Mouse (Mus musculus): ENCODE results near the gene Fam219b. TPM values are rescaled to one million over a fixed set of nuclear protein-coding genes. Genes with fewer than 3 reads are reported as not detected.

The Fam219b gene
- total and polyA plus RNA-seq, 2 experiments from 2014 or later = 25.1 to 26.8 TPM

- Histone ChIP-seq H3K9ac (peak overlapping the region; percentile 10), H3K4me2 (ENCODE audit: low read depth) (peak overlapping the region; percentile 95), H3K9me3 (ENCODE audit: low read length) (no peaks in the 10 kb centered on the region), H3K4me3 (ENCODE audit: low read depth, low read length) (peak overlapping the region; percentile 41), H3K27ac (ENCODE audit: low read depth, low read length) (peak overlapping the region; percentile 79), H3K27me3 (ENCODE audit: insufficient read depth, low read length) (0 out of 2 replicates have a peak, but pooled peaks cover 8% of the 10 kb centered on the region), H3K36me3 (ENCODE audit: insufficient read depth) (no peaks in the 10 kb centered on the region), H3K4me1 (ENCODE audit: insufficient read depth) (peaks cover 27% of the 10 kb centered on the region)
- WGBS = 3% methylated on average over 20 of the region's 20 CpGs
- DNase-seq (peak; percentile 85), ATAC-seq (peak; percentile 74)
- no peak for TF ChIP-seq CTCF (IDR thresholded peaks at IDR 0.05; ENCODE audit: low read depth)
Observed at GRCm38 (mm10) chr9:57501861-57502260, 35.5 kb upstream of the Fam219b start.

GRCm38 (mm10) chr9:57502911-57503621 lies 34.3 kb upstream of the Fam219b start:
- Histone ChIP-seq H3K4me2 (ENCODE audit: low read depth) (peak overlapping the region; percentile 95), H3K9me3 (ENCODE audit: low read length) (no peaks in the 10 kb centered on the region), H3K27me3 (ENCODE audit: insufficient read depth, low read length) (0 out of 2 replicates have a peak, but pooled peaks cover 8% of the 10 kb centered on the region), H3K9ac (peak overlapping the region; percentile 46), H3K36me3 (ENCODE audit: insufficient read depth) (no peaks in the 10 kb centered on the region), H3K4me3 (ENCODE audit: low read depth, low read length) (peak overlapping the region; percentile 41), H3K27ac (ENCODE audit: low read depth, low read length) (peak overlapping the region; percentile 79), H3K4me1 (ENCODE audit: insufficient read depth) (peaks cover 27% of the 10 kb centered on the region)
- TF ChIP-seq CTCF (IDR thresholded peaks at IDR 0.05; ENCODE audit: low read depth) = no peak
- ATAC-seq (no peak), DNase-seq (no peak)
- 10% methylated on average over 23 of the region's 23 CpGs for WGBS

GRCm38 (mm10) chr9:57503622-57504380 lies 33.5 kb upstream of the Fam219b start, which contains the start of gene Rpp25:
Rpp25 (plus strand) TSS chr9:57504026.
- peaks cover 27% of the 10 kb centered on the region for H3K4me1 ChIP-seq (ENCODE audit: insufficient read depth)
- no peak for TF ChIP-seq CTCF (IDR thresholded peaks at IDR 0.05; ENCODE audit: low read depth)

DNA sequence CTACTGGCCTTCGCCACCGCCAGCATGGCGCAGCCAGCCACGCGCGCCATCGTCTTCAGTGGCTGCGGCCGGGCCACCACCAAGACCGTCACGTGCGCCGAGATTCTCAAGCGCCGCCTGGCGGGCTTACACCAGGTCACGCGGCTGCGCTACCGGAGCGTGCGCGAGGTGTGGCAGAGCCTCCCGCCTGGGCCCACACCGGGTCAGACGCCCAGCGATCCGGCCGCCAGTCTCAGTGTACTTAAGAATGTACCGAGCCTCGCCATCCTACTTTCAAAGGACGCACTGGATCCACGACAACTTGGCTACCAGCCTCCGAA lies 33.0 kb upstream of the Fam219b start:
- Histone ChIP-seq H3K4me3 (ENCODE audit: low read depth, low read length) (peak overlapping the region; percentile 41), H3K27me3 (ENCODE audit: insufficient read depth, low read length) (0 out of 2 replicates have a peak, but pooled peaks cover 8% of the 10 kb centered on the region), H3K9ac (peak overlapping the region; percentile 46), H3K4me2 (ENCODE audit: low read depth) (peak overlapping the region; percentile 95), H3K4me1 (ENCODE audit: insufficient read depth) (peaks cover 27% of the 10 kb centered on the region), H3K36me3 (ENCODE audit: insufficient read depth) (no peaks in the 10 kb centered on the region), H3K9me3 (ENCODE audit: low read length) (no peaks in the 10 kb centered on the region), H3K27ac (ENCODE audit: low read depth, low read length) (peak overlapping the region; percentile 79)
- WGBS = under 1% methylated on average over 34 of the region's 34 CpGs
- DNase-seq (no peak), ATAC-seq (peak; percentile 60)
- TF ChIP-seq CTCF (IDR thresholded peaks at IDR 0.05; ENCODE audit: low read depth) = peak; percentile 66

More at GRCm38 (mm10) chr9:57503622-57504380, 33.5 kb upstream of the Fam219b start, which contains the start of gene Rpp25:
- H3K36me3 ChIP-seq (ENCODE audit: insufficient read depth) = no peaks in the 10 kb centered on the region
- no peaks in the 10 kb centered on the region for H3K9me3 ChIP-seq (ENCODE audit: low read length)
- peak within 1 kb of the TSS; percentile 41 for H3K4me3 ChIP-seq (ENCODE audit: low read depth, low read length)
- peak; percentile 52 for ATAC-seq
- DNase-seq = no peak
- peak within 1 kb of the TSS; percentile 95 for H3K4me2 ChIP-seq (ENCODE audit: low read depth)
- H3K27ac ChIP-seq (ENCODE audit: low read depth, low read length) = peak within 1 kb of the TSS; percentile 79
- H3K9ac ChIP-seq = peak within 1 kb of the TSS; percentile 46
- WGBS = 2% methylated on average over 46 of the region's 46 CpGs
- H3K27me3 ChIP-seq (ENCODE audit: insufficient read depth, low read length) = 0 out of 2 replicates have a peak, but pooled peaks cover 8% of the 10 kb centered on the region

- H3K4me2 ChIP-seq (ENCODE audit: low read depth) = peak overlapping the region; percentile 95
- DNase-seq = no peak
- 0 out of 2 replicates have a peak, but pooled peaks cover 8% of the 10 kb centered on the region for H3K27me3 ChIP-seq (ENCODE audit: insufficient read depth, low read length)
- no peaks in the 10 kb centered on the region for H3K9me3 ChIP-seq (ENCODE audit: low read length)
- H3K36me3 ChIP-seq (ENCODE audit: insufficient read depth) = no peaks in the 10 kb centered on the region
- WGBS = 52% methylated on average over 10 of the region's 10 CpGs
- peaks cover 27% of the 10 kb centered on the region for H3K4me1 ChIP-seq (ENCODE audit: insufficient read depth)
- peak overlapping the region; percentile 46; the same call in 1 of the 2 replicates for H3K9ac ChIP-seq
- peak overlapping the region; percentile 41 for H3K4me3 ChIP-seq (ENCODE audit: low read depth, low read length)
- ATAC-seq = no peak
- TF ChIP-seq CTCF (IDR thresholded peaks at IDR 0.05; ENCODE audit: low read depth) = no peak
- peak overlapping the region; percentile 79 for H3K27ac ChIP-seq (ENCODE audit: low read depth, low read length)
Observed at GRCm38 (mm10) chr9:57504891-57505290, 32.4 kb upstream of the Fam219b start.

GRCm38 (mm10) chr9:57505700-57506099 lies 31.6 kb upstream of the Fam219b start:
- 9% methylated on average over 8 of the region's 8 CpGs for WGBS
- no peak overlapping the region for H3K9ac ChIP-seq
- H3K4me2 ChIP-seq (ENCODE audit: low read depth) = peak overlapping the region; percentile 95
- H3K4me3 ChIP-seq (ENCODE audit: low read depth, low read length) = peak overlapping the region; percentile 9; the same call in 1 of the 2 replicates
- ATAC-seq = peak; percentile 75
- no peaks in the 10 kb centered on the region for H3K36me3 ChIP-seq (ENCODE audit: insufficient read depth)
- peaks cover 27% of the 10 kb centered on the region for H3K4me1 ChIP-seq (ENCODE audit: insufficient read depth)
- peak; percentile 21; the same call in 1 of the 2 replicates for TF ChIP-seq CTCF (IDR thresholded peaks at IDR 0.05; ENCODE audit: low read depth)
- H3K27me3 ChIP-seq (ENCODE audit: insufficient read depth, low read length) = 0 out of 2 replicates have a peak, but pooled peaks cover 8% of the 10 kb centered on the region
- no peaks in the 10 kb centered on the region for H3K9me3 ChIP-seq (ENCODE audit: low read length)
- peak overlapping the region; percentile 71 for H3K27ac ChIP-seq (ENCODE audit: low read depth, low read length)
- no peak for DNase-seq

All from forebrain, postnatal 0 days (tissue).